Mouse (Mus musculus) limb, embryonic 10.5 days (tissue): ENCODE measurements at regions not wholly inside any gene's neighbourhood (a gene's known extent, or its start where the extent isn't known, plus 50 kb on each side); places are given as distances from the start of the nearest gene placed in this dataset.
A peak's percentile ranks its signal among the peaks of the same experiment; 100 is the strongest.
"Not testable (repeated sequence)": the region's sequence is repeated elsewhere in the genome, so short reads cannot be mapped to it uniquely, and the experiment has no call there.

Source experiments
- DNase-seq: peaks from one replicate; pipeline ENCODE4 v3.0.0-alpha.2; 2017; ENCODE audit warnings: low spot score
- H3K27ac ChIP-seq: fragments of 300-500 bp; sonication (generic); 2 replicates; pipeline ENCODE4 v1.5.1; 2016; ENCODE audit warnings: mild to moderate bottlenecking
- H3K27me3 ChIP-seq: fragments of 300-500 bp; sonication (generic); 2 replicates; pipeline ENCODE4 v1.6.1; 2016; ENCODE audit warnings: low read depth, mild to moderate bottlenecking; ENCODE audit not compliant: poor library complexity, severe bottlenecking
- H3K36me3 ChIP-seq: fragments of 300-500 bp; sonication (generic); 2 replicates; pipeline ENCODE4 v1.6.1; 2016; ENCODE audit warnings: mild to moderate bottlenecking, moderate library complexity
- H3K4me1 ChIP-seq: fragments of 300-500 bp; sonication (generic); 2 replicates; pipeline ENCODE4 v1.6.1; 2016
- H3K4me3 ChIP-seq: fragments of 300-500 bp; sonication (generic); 2 replicates; pipeline ENCODE4 v1.5.1; 2016; ENCODE audit warnings: mild to moderate bottlenecking, moderate library complexity
- H3K9me3 ChIP-seq: fragments of 300-500 bp; sonication (generic); replicated peaks from 2 replicates; pipeline ENCODE4 v1.6.1; 2016; ENCODE audit warnings: mild to moderate bottlenecking
- WGBS: fragments of 180-500 bp; shearing (Covaris S2); methylation state at CpG from one replicate; pipeline ENCODE4 v1.1.7; 2016; 5-methylcytosine and 5-hydroxymethylcytosine counted together

GRCm38 (mm10) chr3:8017489-8017888 lies 1397.2 kb upstream of the 1700008P02Rik start:
- H3K27me3 ChIP-seq = no peaks in the 10 kb centered on the region
- 87% methylated on average over 3 of the region's 3 CpGs for WGBS
- H3K4me1 ChIP-seq = no peaks in the 10 kb centered on the region
- no peaks in the 10 kb centered on the region for H3K36me3 ChIP-seq
- DNase-seq = no peak
- 0 out of 2 replicates have a peak, but pooled peaks cover 4% of the 10 kb centered on the region for H3K9me3 ChIP-seq
- no peak overlapping the region for H3K4me3 ChIP-seq
- H3K27ac ChIP-seq = no peak overlapping the region

GRCm38 (mm10) chr3:8016945-8017344 lies 1396.7 kb upstream of the 1700008P02Rik start:
- H3K4me1 ChIP-seq = no peaks in the 10 kb centered on the region
- no peak for DNase-seq
- 0 out of 2 replicates have a peak, but pooled peaks cover 4% of the 10 kb centered on the region for H3K9me3 ChIP-seq
- no peaks in the 10 kb centered on the region for H3K36me3 ChIP-seq
- H3K27me3 ChIP-seq = no peaks in the 10 kb centered on the region
- no peak overlapping the region for H3K27ac ChIP-seq
- no peak overlapping the region for H3K4me3 ChIP-seq

GRCm38 (mm10) chr3:8009966-8010365 lies 1389.7 kb upstream of the 1700008P02Rik start:
- DNase-seq = no peak
- no peaks in the 10 kb centered on the region for H3K36me3 ChIP-seq
- WGBS = 90% methylated on average over 4 of the region's 4 CpGs
- H3K27ac ChIP-seq = no peak overlapping the region
- no peak overlapping the region for H3K4me3 ChIP-seq
- H3K9me3 ChIP-seq = no peaks in the 10 kb centered on the region
- no peaks in the 10 kb centered on the region for H3K27me3 ChIP-seq
- H3K4me1 ChIP-seq = no peaks in the 10 kb centered on the region

- H3K27ac ChIP-seq = no peak overlapping the region
- DNase-seq = no peak
- no peaks in the 10 kb centered on the region for H3K9me3 ChIP-seq
- H3K4me3 ChIP-seq = no peak overlapping the region
- H3K4me1 ChIP-seq = no peaks in the 10 kb centered on the region
- H3K36me3 ChIP-seq = no peaks in the 10 kb centered on the region
- WGBS = 83% methylated on average over 10 of the region's 10 CpGs
- no peaks in the 10 kb centered on the region for H3K27me3 ChIP-seq
Observed at GRCm38 (mm10) chr3:8006708-8007395, 1386.6 kb upstream of the 1700008P02Rik start.

GRCm38 (mm10) chr3:8006273-8006672 lies 1386.0 kb upstream of the 1700008P02Rik start:
- no peaks in the 10 kb centered on the region for H3K4me1 ChIP-seq
- H3K4me3 ChIP-seq = no peak overlapping the region
- no peak overlapping the region for H3K27ac ChIP-seq
- no peaks in the 10 kb centered on the region for H3K36me3 ChIP-seq
- WGBS = 84% methylated on average over 5 of the region's 5 CpGs
- no peaks in the 10 kb centered on the region for H3K9me3 ChIP-seq
- DNase-seq = no peak
- H3K27me3 ChIP-seq = no peaks in the 10 kb centered on the region

GRCm38 (mm10) chr3:8005684-8006083 lies 1385.4 kb upstream of the 1700008P02Rik start:
- H3K27me3 ChIP-seq, DNase-seq, H3K4me3 ChIP-seq, H3K36me3 ChIP-seq, H3K4me1 ChIP-seq, H3K9me3 ChIP-seq, H3K27ac ChIP-seq: not testable (repeated sequence)
- 92% methylated on average over 2 of the region's 2 CpGs for WGBS

- 92% methylated on average over 1 of the region's 1 CpGs for WGBS
Observed at GRCm38 (mm10) chr3:8004271-8004670, 1384.0 kb upstream of the 1700008P02Rik start.

GRCm38 (mm10) chr3:8001027-8001426 lies 1380.8 kb upstream of the 1700008P02Rik start:
- Histone ChIP-seq H3K27me3 (no peaks in the 10 kb centered on the region), H3K27ac (no peak overlapping the region), H3K4me1 (no peaks in the 10 kb centered on the region), H3K36me3 (no peaks in the 10 kb centered on the region), H3K4me3 (no peak overlapping the region), H3K9me3 (no peaks in the 10 kb centered on the region)
- DNase-seq = no peak
- WGBS = 92% methylated on average over 4 of the region's 4 CpGs

More at GRCm38 (mm10) chr3:8004271-8004670, 1384.0 kb upstream of the 1700008P02Rik start:
- no peaks in the 10 kb centered on the region for H3K27me3 ChIP-seq
- no peak overlapping the region for H3K27ac ChIP-seq
- no peaks in the 10 kb centered on the region for H3K36me3 ChIP-seq
- no peaks in the 10 kb centered on the region for H3K4me1 ChIP-seq
- H3K9me3 ChIP-seq = no peaks in the 10 kb centered on the region
- H3K4me3 ChIP-seq = no peak overlapping the region
- DNase-seq = no peak

GRCm38 (mm10) chr3:7992322-7992721 lies 1372.1 kb upstream of the 1700008P02Rik start:
- Histone ChIP-seq H3K36me3 (no peaks in the 10 kb centered on the region), H3K27ac (no peak overlapping the region), H3K4me1 (no peaks in the 10 kb centered on the region), H3K4me3 (no peak overlapping the region), H3K9me3 (no peaks in the 10 kb centered on the region), H3K27me3 (no peaks in the 10 kb centered on the region)
- 91% methylated on average over 2 of the region's 2 CpGs for WGBS
- DNase-seq = no peak

- WGBS = 69% methylated on average over 3 of the region's 3 CpGs
- Histone ChIP-seq H3K36me3 (no peaks in the 10 kb centered on the region), H3K4me3 (no peak overlapping the region), H3K4me1 (no peaks in the 10 kb centered on the region), H3K27me3 (no peaks in the 10 kb centered on the region), H3K27ac (no peak overlapping the region), H3K9me3 (no peaks in the 10 kb centered on the region)
- DNase-seq = no peak
Observed at GRCm38 (mm10) chr3:7973287-7973686, 1353.0 kb upstream of the 1700008P02Rik start.

- Histone ChIP-seq H3K9me3 (no peaks in the 10 kb centered on the region), H3K4me1 (no peaks in the 10 kb centered on the region), H3K4me3 (no peak overlapping the region), H3K27me3 (no peaks in the 10 kb centered on the region), H3K27ac (no peak overlapping the region), H3K36me3 (no peaks in the 10 kb centered on the region)
- WGBS = 88% methylated on average over 1 of the region's 1 CpGs
- no peak for DNase-seq
Observed at GRCm38 (mm10) chr3:7953911-7954310, 1333.7 kb upstream of the 1700008P02Rik start.

GRCm38 (mm10) chr3:7943646-7944381 lies 1323.6 kb upstream of the 1700008P02Rik start:
- Histone ChIP-seq H3K27me3 (no peaks in the 10 kb centered on the region), H3K27ac (0 out of 2 replicates have a peak overlapping the region, but pooled peaks have one; percentile 50), H3K9me3 (no peaks in the 10 kb centered on the region), H3K4me3 (no peak overlapping the region), H3K36me3 (no peaks in the 10 kb centered on the region), H3K4me1 (peaks cover 12% of the 10 kb centered on the region)
- DNase-seq = no peak
- WGBS = 20% methylated on average over 8 of the region's 8 CpGs
